Comparison of ENCODE assay signal across 12 mouse cellular contexts in genomic region chr5:117032130-117032529, GRCm38 (mm10).
A peak's percentile ranks its signal among the peaks of the same experiment; 100 is the strongest.
DNase-seq lines count a peak whose midpoint lies in the region; ATAC-seq and TF ChIP-seq lines count a peak whose summit lies in the region.
"Had no signal": no experiment of that assay in that cellular context is flagged by ENCODE, and none has a peak within 500 bp of the region (broad histone marks: within the 10 kb centered on the region; RNA-seq: fewer than 3 reads in every experiment).

No protein-coding gene starts in this region.

- no peak overlapping the region for H3K27ac ChIP-seq in hindbrain, postnatal 0 days
- H3K27ac ChIP-seq in hindbrain, embryonic 13.5 days, result no peak overlapping the region
- H3K27ac ChIP-seq: kidney, postnatal 0 days; midbrain, embryonic 12.5 days had no signal

- peak; percentile 16; the same call in 1 of the 2 replicates for TF ChIP-seq CTCF in hindbrain, postnatal 0 days (IDR thresholded peaks at IDR 0.05; ENCODE audit: low read depth)

- H3K4me3 ChIP-seq in hindbrain, postnatal 0 days (ENCODE audit: low read length), result no peak overlapping the region
- no peak overlapping the region for H3K4me3 ChIP-seq in hindbrain, embryonic 13.5 days
- H3K4me3 ChIP-seq: midbrain, embryonic 12.5 days had no signal

- H3K4me1 ChIP-seq in hindbrain, postnatal 0 days (ENCODE audit: insufficient read depth, low read length), result no peaks in the 10 kb centered on the region
- H3K4me1 ChIP-seq in hindbrain, embryonic 13.5 days (replicated peaks), result 0 out of 2 replicates have a peak, but pooled peaks cover 3% of the 10 kb centered on the region
- H3K4me1 ChIP-seq: midbrain, embryonic 12.5 days had no signal

- H3K27me3 ChIP-seq in hindbrain, postnatal 0 days (ENCODE audit: insufficient read depth, low read length), result no peaks in the 10 kb centered on the region
- H3K27me3 ChIP-seq in hindbrain, embryonic 13.5 days, result no peaks in the 10 kb centered on the region
- H3K27me3 ChIP-seq: CH12.LX; midbrain, embryonic 12.5 days had no signal

- H3K4me2 ChIP-seq in hindbrain, postnatal 0 days (ENCODE audit: low read depth, low read length), result no peak overlapping the region
- no peak overlapping the region for H3K4me2 ChIP-seq in hindbrain, embryonic 13.5 days
- H3K4me2 ChIP-seq: midbrain, embryonic 12.5 days had no signal

- peak; percentile 87 for DNase-seq in hindbrain, postnatal 0 days (ENCODE audit: low spot score)
- DNase-seq in cerebellum, adult 9-11 months, result peak; percentile 92
- peak; percentile 80 for DNase-seq in layer of hippocampus, adult 9-11 months
- peak; percentile 9 to 13 for DNase-seq in right cerebral cortex, postnatal 36 days (ENCODE audit: low spot score in 2 of 2)
- DNase-seq in ovary, postnatal 14 days (ENCODE audit: low spot score), result no peak
- DNase-seq in kidney, adult 9 months, result no peak
- DNase-seq: lung, adult 18-20 months; thymus, adult 2 months had no signal

- peak; percentile 71 for ATAC-seq in hindbrain, postnatal 0 days
- ATAC-seq in hindbrain, embryonic 13.5 days (ENCODE audit: low FRiP score), result no peak

- H3K9me3 ChIP-seq in hindbrain, postnatal 0 days (ENCODE audit: low read length), result no peaks in the 10 kb centered on the region
- no peaks in the 10 kb centered on the region for H3K9me3 ChIP-seq in hindbrain, embryonic 13.5 days

- H3K36me3 ChIP-seq in hindbrain, postnatal 0 days (ENCODE audit: insufficient read depth, low read length), result no peaks in the 10 kb centered on the region
- H3K36me3 ChIP-seq in hindbrain, embryonic 13.5 days, result no peaks in the 10 kb centered on the region
- H3K36me3 ChIP-seq: midbrain, embryonic 12.5 days had no signal

- WGBS in hindbrain, postnatal 0 days, result 35% methylated on average over 10 of the region's 10 CpGs
- WGBS in hindbrain, embryonic 13.5 days, result 58% methylated on average over 10 of the region's 10 CpGs

- no peak overlapping the region for H3K9ac ChIP-seq in hindbrain, postnatal 0 days (replicated peaks; ENCODE audit: low read length)
- H3K9ac ChIP-seq in hindbrain, embryonic 13.5 days, result no peak overlapping the region
- H3K9ac ChIP-seq: midbrain, embryonic 12.5 days had no signal

Comparison
In these comparisons a context has a peak if more than half of its experiments do, and no peak if none do; other contexts are left out.
1. DNase-seq: peak in hindbrain, postnatal 0 days (single experiment), cerebellum, adult 9-11 months (single experiment), layer of hippocampus, adult 9-11 months (single experiment) and right cerebral cortex, postnatal 36 days (2 of 2); none in ovary, postnatal 14 days (single experiment) and kidney, adult 9 months (single experiment).